Mouse (Mus musculus): ENCODE results near the gene Polr3gl. TPM values are rescaled to one million over a fixed set of nuclear protein-coding genes. Genes with fewer than 3 reads are reported as not detected.
A peak's percentile ranks its signal among the peaks of the same experiment; 100 is the strongest.

Polr3gl gene
- total RNA-seq, 2 experiments from 2014 or later: 32.1 to 32.7 TPM

DNA sequence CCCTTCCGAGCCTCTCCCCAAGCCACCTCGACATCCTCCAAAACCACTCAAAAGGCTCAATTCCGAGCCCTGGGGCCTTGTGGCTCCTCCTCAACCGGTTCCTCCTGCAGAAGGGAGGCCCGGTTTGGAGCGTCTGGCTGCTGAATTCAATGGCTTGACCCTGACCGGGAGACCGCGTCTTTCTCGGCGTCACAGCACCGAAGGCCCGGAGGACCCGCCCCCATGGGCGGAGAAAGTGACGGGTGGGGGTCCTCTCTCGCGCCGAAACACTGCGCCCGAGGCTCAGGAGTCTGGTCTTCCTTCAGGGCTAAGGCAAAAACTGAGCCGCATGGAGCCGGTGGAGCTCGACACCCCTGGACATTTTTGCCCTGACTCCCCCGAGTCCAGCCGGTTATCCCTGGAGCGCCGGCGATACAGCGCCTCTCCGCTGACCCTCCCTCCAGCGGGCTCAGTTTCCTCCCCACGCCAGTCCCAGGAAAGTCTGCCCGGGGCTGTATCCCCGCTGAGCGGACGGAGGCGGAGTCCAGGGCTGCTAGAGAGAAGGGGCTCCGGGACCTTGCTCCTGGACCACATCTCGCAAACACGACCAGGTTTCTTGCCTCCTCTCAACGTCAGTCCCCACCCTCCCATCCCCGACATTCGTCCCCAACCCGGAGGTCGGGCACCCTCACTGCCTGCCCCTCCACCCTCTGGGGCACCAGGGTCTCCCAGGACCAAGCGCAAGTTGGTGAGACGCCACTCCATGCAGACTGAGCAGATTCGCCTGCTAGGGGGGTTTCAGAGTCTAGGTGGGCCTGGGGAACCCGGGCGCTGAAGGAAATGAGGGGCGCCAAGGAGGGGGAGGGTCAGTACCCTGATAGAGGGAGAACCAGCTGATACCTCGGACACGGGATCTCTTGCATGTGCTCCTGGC is 4.4 kb upstream of the Polr3gl start:
- peak; percentile 70 for DNase-seq

DNA sequence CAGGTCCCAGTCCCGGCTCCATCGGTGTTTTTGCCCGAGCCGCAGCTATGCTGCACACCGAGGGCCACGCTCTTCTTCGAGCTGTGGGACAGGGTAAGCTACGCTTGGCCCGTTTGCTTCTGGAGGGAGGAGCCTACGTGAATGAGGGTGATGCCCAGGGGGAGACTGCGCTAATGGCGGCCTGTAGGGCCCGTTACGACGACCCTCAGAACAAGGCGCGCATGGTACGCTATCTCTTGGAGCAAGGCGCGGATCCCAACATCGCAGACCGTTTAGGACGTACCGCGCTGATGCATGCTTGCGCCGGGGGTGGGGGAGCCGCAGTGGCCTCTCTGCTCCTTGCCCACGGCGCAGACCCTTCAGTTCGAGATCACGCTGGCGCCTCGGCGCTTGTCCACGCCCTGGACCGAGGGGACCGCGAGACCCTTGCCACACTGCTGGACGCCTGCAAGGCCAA is 3.5 kb upstream of the Polr3gl start:
- no peak for DNase-seq

GRCm38 (mm10) chr3:96596855-96597254 is 2.9 kb upstream of the Polr3gl start:
- DNase-seq: no peak

DNA sequence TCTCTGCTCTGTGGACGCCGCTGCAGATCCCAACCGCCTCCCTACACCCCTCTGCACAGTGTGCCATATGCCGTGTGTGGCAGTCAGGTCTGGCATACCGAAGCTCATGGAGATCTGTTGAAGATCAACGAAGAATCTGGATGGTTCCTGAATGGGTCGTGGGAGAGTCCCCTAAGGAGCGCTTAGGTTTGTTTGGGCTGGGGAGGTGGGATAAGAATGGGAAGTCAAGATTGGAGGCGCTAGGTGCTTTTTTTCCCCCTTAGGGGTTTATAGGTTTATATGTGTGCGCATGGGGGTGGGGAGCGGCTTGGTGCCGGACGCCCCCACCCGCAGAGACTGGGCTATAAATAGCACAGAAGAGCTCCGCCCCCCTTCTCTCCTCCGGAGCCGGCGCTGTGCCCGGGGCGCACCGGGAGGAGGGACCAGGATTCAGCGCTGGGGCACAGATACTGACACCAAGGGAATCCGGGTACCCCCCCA is 2.3 kb upstream of the Polr3gl start, which contains the start of gene Ankrd34a:
Ankrd34a (plus strand) TSS at position 409 of the 480 bp plus-strand sequence.
- DNase-seq: no peak

GRCm38 (mm10) chr3:96595661-96596060 is 1.7 kb upstream of the Polr3gl start:
- DNase-seq: no peak

DNA sequence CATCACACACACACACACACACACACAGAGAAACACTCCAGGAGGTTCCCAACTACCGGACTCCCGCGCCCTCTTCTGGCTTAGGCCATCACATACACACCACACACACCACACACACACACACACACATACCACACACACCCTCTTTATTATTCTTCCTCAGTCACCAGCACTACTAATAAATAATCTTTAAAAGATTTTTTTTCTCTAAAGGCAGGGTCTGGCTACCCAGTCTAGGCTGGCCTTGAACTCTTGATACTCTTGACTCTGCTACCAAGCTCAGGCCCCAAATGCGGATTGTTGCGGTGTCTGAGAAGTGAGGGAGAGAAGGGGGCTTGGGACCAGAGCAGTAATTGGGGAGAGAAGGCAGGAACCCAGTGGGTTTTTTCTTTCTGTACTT is 870 bp upstream of the Polr3gl start:
- no peak for DNase-seq

DNA sequence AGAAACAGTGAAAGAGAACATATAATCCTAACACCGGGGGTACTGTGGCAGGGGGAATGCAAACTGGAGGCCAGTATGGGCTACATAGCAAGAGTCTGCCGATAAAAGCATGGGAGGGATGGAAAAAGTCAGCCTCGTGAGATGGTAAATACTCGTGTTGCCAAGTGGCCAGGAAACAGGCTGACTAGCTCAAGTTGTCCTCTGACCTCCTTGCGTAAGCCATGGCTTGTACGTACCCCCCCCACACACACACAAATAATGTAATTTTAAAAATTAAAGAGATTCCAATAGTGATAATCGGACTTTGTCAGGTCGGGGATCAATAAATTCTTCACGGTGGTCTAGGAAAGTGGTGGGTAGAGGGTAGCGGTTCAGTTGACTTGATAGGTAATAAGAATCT is 607 bp downstream of the Polr3gl start:
- DNase-seq: no peak

DNA sequence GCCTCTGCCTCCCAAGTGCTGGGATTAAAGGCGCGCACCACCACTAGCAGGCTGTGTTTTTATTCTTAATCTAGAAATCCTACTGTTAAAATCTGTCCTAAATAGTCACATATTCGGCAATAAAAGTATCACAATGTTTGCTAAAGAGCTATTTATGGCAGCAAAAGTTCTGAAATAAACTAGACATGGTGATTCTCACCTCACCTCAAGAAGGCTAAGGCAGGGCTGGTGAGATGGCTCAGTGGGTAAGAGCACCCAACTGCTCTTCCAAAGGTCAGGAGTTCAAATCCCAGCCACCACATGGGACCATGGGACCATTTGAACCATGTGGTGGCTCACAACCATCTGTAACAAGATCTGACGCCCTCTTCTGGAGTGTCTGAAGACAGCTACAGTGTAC is 3.3 kb downstream of the Polr3gl start:
- DNase-seq: no peak

GRCm38 (mm10) chr3:96583386-96583785 is 10.6 kb downstream of the Polr3gl start:
- DNase-seq: no peak

DNA sequence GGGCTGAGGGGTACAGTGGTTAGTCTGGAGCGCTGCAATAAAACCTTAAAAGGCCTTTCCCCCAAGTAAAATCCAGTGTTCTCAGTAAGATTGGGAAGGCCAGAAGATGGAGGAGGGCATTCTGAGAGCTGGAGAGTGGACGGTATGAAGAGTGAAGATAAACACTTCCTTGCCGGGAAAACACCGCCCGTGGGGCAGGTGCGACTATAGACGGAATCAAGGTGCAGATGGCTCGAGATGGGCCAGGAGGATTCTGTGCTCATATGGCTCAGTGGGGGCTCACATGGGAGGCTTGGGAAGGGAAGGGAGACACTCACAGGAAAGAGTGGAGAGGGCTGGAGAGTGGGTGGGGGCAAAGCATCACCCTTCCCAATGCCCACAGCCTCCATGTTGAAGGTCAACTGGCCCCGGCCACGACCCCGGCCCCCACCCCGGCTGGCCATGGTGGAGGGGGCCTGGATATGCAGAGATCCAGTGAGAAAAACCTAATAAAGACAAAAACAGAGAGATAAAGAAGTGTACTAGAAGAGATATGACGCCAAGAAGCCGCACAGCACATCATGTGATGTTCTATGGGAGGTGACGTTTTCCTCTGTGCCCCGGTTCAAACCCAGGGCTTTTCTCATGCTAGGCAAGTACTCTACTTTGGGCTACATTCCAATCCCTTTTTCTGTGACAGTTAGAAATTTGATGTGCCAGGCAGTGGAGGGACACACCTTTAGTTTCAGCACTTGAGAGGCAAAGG is 12.0 kb downstream of the Polr3gl start:
- DNase-seq: no peak

DNA sequence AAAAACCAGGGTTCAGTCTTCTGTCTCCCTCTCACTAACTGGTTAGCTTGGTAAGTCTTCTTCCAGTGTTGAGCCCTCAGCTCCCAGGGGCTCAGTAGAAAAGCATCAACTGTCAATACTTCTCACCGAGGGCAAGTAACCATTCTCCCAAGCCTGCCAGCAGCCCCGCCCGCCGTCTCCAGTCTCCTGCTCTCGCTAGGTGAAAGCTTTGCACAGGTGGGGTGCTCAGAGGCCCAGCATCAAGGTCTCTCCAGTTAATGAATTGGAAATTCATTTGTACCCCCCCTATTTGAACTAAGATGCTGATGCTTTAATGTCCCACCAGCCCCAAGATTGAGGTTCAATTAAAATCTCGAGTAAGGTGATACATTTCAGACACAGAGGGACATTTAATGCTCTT is 12.8 kb downstream of the Polr3gl start:
- DNase-seq: no peak

DNA sequence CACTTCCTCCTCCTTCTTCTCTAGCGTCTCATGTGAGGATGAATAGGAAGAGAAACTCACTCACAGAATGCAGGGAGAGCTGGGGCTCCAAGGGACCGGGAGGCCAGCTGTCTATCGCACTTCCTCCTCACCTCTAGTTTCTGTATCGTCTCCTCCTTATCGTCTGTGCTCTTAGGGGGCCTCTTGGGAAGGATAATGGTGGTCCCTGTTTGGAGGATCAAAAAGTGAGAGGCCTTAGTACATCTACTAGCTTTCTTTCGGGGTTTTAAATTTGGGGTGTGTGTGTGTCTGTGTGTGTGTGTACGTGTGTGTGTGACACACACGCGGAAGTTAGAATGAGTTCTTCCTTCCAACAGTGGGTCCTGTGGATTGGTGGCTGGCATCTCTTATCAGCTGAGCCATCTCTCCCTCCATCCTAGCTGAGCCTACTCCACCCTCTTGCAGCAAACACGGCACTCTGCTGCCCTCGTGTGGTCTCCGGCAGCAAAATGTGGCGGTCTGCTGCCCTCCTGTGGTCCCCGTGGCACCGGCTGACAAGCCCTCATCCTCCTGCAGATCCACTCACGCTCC is 14.0 kb downstream of the Polr3gl start:
- peak; percentile 91 for DNase-seq

DNA sequence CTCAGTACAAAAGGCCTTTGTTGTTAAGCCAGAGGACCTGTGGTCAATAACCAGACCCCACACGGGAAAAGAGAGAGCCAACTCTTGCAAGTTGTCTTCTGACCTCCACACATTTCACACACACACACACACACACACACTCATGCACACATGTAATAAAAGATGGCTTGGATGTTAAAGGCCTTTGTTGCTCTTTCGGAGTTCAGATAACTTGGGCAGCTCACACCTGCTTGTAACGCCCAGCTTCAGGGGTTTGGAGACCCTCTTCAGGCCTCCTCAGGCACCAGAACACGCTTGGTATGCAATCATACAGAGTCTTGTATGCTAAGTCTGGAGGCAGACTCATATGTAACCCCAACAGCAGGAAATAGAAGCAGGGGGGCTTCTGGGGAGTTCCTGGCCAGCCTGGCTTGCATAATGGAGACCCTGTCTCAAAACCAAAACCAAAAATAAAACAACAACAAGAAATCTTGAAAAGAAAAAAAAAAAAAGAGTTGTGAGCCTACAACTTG is 14.7 kb downstream of the Polr3gl start:
- DNase-seq: no peak

GRCm38 (mm10) chr3:96578561-96579238 is 15.3 kb downstream of the Polr3gl start:
- DNase-seq: no peak

GRCm38 (mm10) chr3:96577566-96577965 is 16.4 kb downstream of the Polr3gl start:
- DNase-seq: no peak

GRCm38 (mm10) chr3:96576690-96577541 is 17.1 kb downstream of the Polr3gl start, which contains the start of gene Gm16253:
Gene Gm16253, plus strand, starts transcription at chr3:96576984.
- peak; percentile 86 for DNase-seq

DNA sequence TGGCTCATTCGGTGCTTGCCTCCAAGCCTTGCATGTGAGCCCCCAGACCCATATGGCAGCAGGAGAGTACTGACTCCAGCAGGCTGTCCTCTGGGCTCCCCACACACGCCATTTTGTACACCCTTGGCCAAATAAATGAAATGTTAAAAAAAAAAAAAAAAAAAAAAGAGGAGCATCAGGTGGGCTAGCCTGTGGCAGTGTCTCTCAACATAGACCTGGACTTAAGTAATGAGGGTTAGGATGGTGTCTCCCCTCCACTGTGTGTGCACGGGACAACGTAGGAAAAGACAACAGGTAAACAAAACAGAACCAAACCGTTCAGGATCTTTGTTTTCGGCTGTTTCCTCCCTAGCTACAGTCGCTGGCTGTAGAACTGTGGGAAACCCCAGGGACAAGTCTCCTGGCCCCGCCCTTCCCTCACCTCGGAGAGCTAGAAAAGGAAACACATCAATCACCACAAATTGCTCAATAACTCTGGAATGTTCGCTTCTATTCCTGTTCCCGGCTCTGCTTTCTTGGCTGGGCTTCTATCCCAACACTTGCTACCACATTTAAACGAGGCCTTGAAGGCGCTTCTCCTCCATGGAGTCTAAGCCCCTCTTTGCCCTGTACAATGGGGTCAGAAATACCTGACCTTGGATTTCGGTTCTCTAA is 17.8 kb downstream of the Polr3gl start:
- peak; percentile 53 for DNase-seq

- DNase-seq: peak; percentile 65
These were observed 18.6 kb downstream of the Polr3gl start for GRCm38 (mm10) chr3:96575272-96575984.
